Mouse (Mus musculus): Measurements from ENCODE around the gene Cd247. TPM values are rescaled to one million over a fixed set of nuclear protein-coding genes. Genes with fewer than 3 reads are reported as not detected.

Cd247 gene
- 0.66 TPM in 1 of 2 replicates, not detected in the other for total RNA-seq (2014; rRNA removed)
- 0.59 and 0.83 TPM in 2 replicates for polyA plus RNA-seq (2015; fragmentation: Nextera tagmentation; extraction: Ambion mirVana)

DNA sequence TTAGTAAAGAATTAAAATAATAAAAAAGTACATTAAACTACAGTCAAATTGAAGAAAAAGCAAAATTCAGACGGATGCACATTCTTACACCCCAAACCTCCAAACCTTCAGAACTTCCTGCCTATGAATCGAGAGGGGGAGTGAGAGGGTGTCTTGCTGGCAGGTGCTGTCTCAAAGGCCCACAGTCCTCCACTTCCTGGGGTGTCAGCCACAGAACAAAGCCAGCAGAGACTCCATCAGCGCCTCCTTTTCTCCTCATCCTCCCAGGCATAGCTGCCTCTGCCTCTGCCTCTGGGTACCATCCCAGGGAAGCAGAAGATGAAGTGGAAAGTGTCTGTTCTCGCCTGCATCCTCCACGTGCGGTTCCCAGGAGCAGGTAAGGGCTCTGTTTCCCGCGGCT, at the start of gene Cd247:
TSS of gene Cd247 (plus strand) at position 171 of the 400 bp plus-strand sequence.
- 68% methylated on average over 8 of the region's 8 CpGs for WGBS
- TF ChIP-seq CTCF (IDR thresholded peaks at IDR 0.05) = no peak
- H3K9me3 ChIP-seq (ENCODE audit: low read length) = no peaks in the 10 kb centered on the region

DNA sequence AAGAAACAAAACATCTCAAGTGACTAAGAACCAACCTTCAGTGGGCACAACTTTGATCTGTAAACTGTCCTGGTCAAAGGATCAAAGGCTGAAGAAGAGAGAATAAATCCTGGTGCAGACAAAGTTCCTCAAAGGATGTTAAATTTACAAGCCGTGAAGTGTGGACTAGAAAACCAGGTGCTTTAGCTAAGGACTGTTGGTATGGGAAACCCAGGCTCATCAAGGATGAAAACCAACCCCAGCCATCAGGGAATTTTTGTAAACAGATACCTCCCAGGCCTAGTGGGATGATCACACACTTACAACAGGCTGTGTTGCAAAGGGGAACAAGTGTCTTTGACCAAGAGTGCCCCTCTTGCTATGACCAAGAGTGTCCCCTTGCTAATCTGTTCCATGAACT, 49.5 kb upstream of the Cd247 start:
- H3K36me3 ChIP-seq (ENCODE audit: insufficient read depth, low read length) = no peaks in the 10 kb centered on the region
- ATAC-seq (ENCODE audit: low FRiP score) (no peak), DNase-seq (ENCODE audit: low spot score) (no peak)
- no peak overlapping the region for H3K4me2 ChIP-seq (ENCODE audit: low read depth, low read length, poor library complexity, severe bottlenecking)
- H3K27ac ChIP-seq (ENCODE audit: low read depth, low read length) = no peak overlapping the region
- TF ChIP-seq CTCF (IDR thresholded peaks at IDR 0.05) = no peak
- no peaks in the 10 kb centered on the region for H3K9me3 ChIP-seq (ENCODE audit: low read length)
- no peak overlapping the region for H3K9ac ChIP-seq (replicated peaks; ENCODE audit: low read length, poor library complexity, severe bottlenecking)
- H3K27me3 ChIP-seq (ENCODE audit: insufficient read depth, low read length) = no peaks in the 10 kb centered on the region
- no peak overlapping the region for H3K4me3 ChIP-seq (ENCODE audit: low read depth, low read length)
- WGBS = 88% methylated on average over 1 of the region's 1 CpGs
- no peaks in the 10 kb centered on the region for H3K4me1 ChIP-seq (ENCODE audit: insufficient read depth, low read length)

More for the DNA sequence above, at the start of gene Cd247:
- Histone ChIP-seq H3K4me3 (ENCODE audit: low read depth, low read length) (no peak within 1 kb of the TSS), H3K27ac (ENCODE audit: low read depth, low read length) (no peak within 1 kb of the TSS), H3K36me3 (ENCODE audit: insufficient read depth, low read length) (no peaks in the 10 kb centered on the region), H3K4me2 (ENCODE audit: low read depth, low read length, poor library complexity, severe bottlenecking) (no peak within 1 kb of the TSS), H3K4me1 (ENCODE audit: insufficient read depth, low read length) (no peaks in the 10 kb centered on the region), H3K9ac (replicated peaks; ENCODE audit: low read length, poor library complexity, severe bottlenecking) (no peak within 1 kb of the TSS), H3K27me3 (ENCODE audit: insufficient read depth, low read length) (no peaks in the 10 kb centered on the region)
- ATAC-seq (ENCODE audit: low FRiP score) (no peak), DNase-seq (ENCODE audit: low spot score) (no peak)

DNA sequence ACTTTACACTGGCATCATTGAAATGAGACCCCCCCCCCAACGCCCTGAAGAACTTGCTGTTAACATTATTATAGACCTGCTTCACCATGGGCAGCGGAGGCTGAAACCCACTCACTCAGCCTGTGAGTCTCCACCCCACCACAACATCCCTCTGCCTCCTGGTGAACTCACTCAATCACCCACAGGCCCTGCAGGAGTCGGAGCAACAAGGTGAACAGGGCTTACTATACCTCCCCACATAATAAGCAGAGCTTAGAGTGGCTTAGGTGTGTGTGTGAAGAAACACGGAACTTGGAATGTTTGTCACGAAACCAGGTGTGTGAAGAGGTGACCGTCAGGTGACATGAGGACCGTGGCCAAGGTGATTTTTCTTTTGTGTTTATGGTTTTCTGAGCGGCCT, 46.5 kb upstream of the Cd247 start:
- Histone ChIP-seq H3K4me3 (ENCODE audit: low read depth, low read length) (no peak overlapping the region), H3K9ac (replicated peaks; ENCODE audit: low read length, poor library complexity, severe bottlenecking) (no peak overlapping the region), H3K9me3 (ENCODE audit: low read length) (no peaks in the 10 kb centered on the region), H3K27me3 (ENCODE audit: insufficient read depth, low read length) (no peaks in the 10 kb centered on the region), H3K36me3 (ENCODE audit: insufficient read depth, low read length) (no peaks in the 10 kb centered on the region), H3K4me1 (ENCODE audit: insufficient read depth, low read length) (no peaks in the 10 kb centered on the region), H3K27ac (ENCODE audit: low read depth, low read length) (no peak overlapping the region), H3K4me2 (ENCODE audit: low read depth, low read length, poor library complexity, severe bottlenecking) (no peak overlapping the region)
- DNase-seq (ENCODE audit: low spot score) (no peak), ATAC-seq (ENCODE audit: low FRiP score) (no peak)
- 87% methylated on average over 8 of the region's 8 CpGs for WGBS
- TF ChIP-seq CTCF (IDR thresholded peaks at IDR 0.05) = no peak

DNA sequence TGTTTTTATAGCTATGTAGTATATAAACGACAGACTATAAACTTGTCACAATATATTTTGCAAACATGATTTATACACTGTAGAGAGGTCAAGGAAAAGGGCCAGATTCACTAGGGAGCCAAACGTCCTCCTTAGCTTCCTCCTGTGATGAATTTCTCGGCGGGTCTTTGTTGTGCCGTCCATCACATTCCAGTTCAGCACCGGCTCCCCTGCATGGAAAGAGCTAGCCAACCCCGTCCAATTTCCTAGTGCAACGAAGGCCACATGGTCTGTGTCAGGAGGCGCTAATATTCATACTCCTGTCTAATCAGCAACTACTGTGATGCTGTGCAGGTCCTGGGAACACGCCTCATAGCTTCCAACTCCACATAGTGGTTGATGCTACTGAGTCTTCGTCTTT, 40.4 kb upstream of the Cd247 start:
- Histone ChIP-seq H3K27ac (ENCODE audit: low read depth, low read length) (no peak overlapping the region), H3K4me3 (ENCODE audit: low read depth, low read length) (no peak overlapping the region), H3K36me3 (ENCODE audit: insufficient read depth, low read length) (no peaks in the 10 kb centered on the region), H3K4me2 (ENCODE audit: low read depth, low read length, poor library complexity, severe bottlenecking) (no peak overlapping the region), H3K9me3 (ENCODE audit: low read length) (no peaks in the 10 kb centered on the region), H3K27me3 (ENCODE audit: insufficient read depth, low read length) (no peaks in the 10 kb centered on the region), H3K9ac (replicated peaks; ENCODE audit: low read length, poor library complexity, severe bottlenecking) (no peak overlapping the region), H3K4me1 (ENCODE audit: insufficient read depth, low read length) (no peaks in the 10 kb centered on the region)
- no peak for DNase-seq (ENCODE audit: low spot score)
- 55% methylated on average over 11 of the region's 11 CpGs for WGBS
- no peak for TF ChIP-seq CTCF (IDR thresholded peaks at IDR 0.05)
- ATAC-seq (ENCODE audit: low FRiP score) = no peak

DNA sequence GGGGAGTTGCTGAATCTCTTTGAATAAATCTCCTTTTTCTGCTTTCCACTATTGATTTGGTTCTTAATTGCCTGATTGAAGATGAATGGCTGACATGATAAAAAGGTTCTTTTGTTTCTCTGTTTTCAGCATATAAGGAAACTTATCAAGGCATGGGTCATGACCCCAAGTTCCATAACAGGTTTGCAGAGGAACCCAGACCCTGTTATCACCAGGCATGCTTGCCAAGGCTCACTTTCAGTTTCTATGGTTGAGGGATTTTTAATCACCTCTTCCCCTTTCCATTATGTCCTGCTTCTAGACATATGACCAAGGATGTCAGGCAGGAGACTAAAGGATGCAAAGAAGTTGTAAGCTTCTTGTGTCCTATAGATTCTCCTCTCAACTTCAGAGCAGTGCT, 37.3 kb upstream of the Cd247 start:
- H3K4me2 ChIP-seq (ENCODE audit: low read depth, low read length, poor library complexity, severe bottlenecking) = no peak overlapping the region
- no peaks in the 10 kb centered on the region for H3K36me3 ChIP-seq (ENCODE audit: insufficient read depth, low read length)
- H3K4me1 ChIP-seq (ENCODE audit: insufficient read depth, low read length) = no peaks in the 10 kb centered on the region

DNA sequence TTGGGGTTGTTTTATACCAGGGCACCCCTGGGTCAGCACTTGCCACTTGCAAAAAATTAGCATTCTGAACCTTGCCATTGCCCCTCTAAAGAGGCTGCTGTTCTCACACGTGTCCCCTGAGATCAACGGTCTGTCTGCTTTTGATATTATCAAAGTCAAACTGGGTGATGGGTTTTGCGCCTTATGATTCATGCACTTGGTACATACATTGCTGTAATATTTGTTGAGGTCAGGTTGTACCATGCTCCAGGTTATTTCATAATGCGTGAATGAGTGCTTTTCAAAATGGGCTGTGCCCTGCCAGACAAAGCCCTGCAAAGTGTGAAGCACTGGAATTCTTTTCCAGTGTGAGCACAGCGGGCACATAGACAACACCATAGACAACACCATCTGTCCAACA, 36.6 kb upstream of the Cd247 start:
- Histone ChIP-seq H3K9ac (replicated peaks; ENCODE audit: low read length, poor library complexity, severe bottlenecking) (no peak overlapping the region), H3K9me3 (ENCODE audit: low read length) (no peaks in the 10 kb centered on the region), H3K36me3 (ENCODE audit: insufficient read depth, low read length) (no peaks in the 10 kb centered on the region), H3K4me3 (ENCODE audit: low read depth, low read length) (no peak overlapping the region), H3K4me2 (ENCODE audit: low read depth, low read length, poor library complexity, severe bottlenecking) (no peak overlapping the region), H3K4me1 (ENCODE audit: insufficient read depth, low read length) (no peaks in the 10 kb centered on the region), H3K27me3 (ENCODE audit: insufficient read depth, low read length) (no peaks in the 10 kb centered on the region), H3K27ac (ENCODE audit: low read depth, low read length) (no peak overlapping the region)
- DNase-seq (ENCODE audit: low spot score) (no peak), ATAC-seq (ENCODE audit: low FRiP score) (no peak)
- 84% methylated on average over 5 of the region's 5 CpGs for WGBS
- TF ChIP-seq CTCF (IDR thresholded peaks at IDR 0.05) = no peak

More for the DNA sequence above, 37.3 kb upstream of the Cd247 start:
- ATAC-seq (ENCODE audit: low FRiP score) = no peak
- TF ChIP-seq CTCF (IDR thresholded peaks at IDR 0.05) = no peak
- no peak for DNase-seq (ENCODE audit: low spot score)
- no peak overlapping the region for H3K4me3 ChIP-seq (ENCODE audit: low read depth, low read length)
- H3K27ac ChIP-seq (ENCODE audit: low read depth, low read length) = no peak overlapping the region
- H3K9me3 ChIP-seq (ENCODE audit: low read length) = no peaks in the 10 kb centered on the region
- H3K27me3 ChIP-seq (ENCODE audit: insufficient read depth, low read length) = no peaks in the 10 kb centered on the region
- no peak overlapping the region for H3K9ac ChIP-seq (replicated peaks; ENCODE audit: low read length, poor library complexity, severe bottlenecking)

Data from midbrain, postnatal 0 days (tissue).